Mouse (Mus musculus) cerebellum, adult 11 months (tissue): Measurements from ENCODE around the gene Gng13.
A peak's percentile ranks its signal among the peaks of the same experiment; 100 is the strongest.

Experiments
- DNase-seq: peaks from one replicate; pipeline ENCODE4 v3.0.0; 2022

The Gng13 gene

DNA sequence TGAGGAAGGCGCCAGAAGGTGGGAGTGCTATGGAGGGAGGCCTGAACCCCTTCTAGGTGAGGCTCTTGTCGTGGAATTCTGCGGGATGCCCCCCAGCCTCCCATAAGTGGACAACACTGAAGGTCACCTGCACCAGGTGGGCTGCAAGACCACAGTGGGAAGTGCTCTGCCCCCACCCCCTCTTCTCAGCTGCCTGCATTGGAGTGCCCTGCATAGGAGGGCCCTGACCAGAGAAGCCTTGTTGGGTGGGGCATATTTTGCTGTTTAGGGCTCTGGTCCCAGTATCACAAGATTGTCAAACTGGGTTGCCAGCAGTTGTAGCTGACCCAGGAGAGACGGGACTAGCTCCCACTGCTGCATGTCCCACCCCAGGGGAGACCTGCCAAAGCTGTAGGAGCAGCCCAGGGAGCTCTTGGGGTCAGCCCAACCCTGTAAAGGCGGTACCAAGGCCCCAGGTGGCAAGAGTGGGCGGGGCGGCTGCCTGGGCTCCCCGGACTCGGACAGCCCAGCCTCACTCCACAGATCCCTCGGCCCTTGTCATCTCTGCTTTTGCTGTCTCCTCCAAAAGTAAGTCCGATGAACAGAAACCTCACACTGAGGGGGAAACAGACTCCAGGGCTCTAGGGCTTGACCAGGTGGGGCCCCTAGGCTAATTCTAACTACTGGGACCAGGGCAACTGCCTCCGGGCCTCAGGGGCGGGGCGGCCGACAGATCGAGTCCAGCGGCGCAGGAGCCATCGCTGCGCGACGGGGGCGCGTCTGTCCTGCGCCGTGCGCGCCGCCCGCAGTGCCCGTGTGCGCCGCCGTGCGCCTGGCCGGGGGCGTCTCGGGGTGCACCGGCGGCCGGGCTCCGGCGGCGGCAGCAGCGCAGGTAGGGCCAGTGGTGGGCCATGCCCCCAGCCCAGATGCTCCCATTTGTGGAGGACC lies at the start of gene Gng13:
Gene Gng13, plus strand, starts transcription at position 461 of the 927 bp plus-strand sequence.
- DNase-seq = no peak

- no peak for DNase-seq
These were observed 48.4 kb upstream of the Gng13 start for GRCm38 (mm10) chr17:25668481-25669055.

- DNase-seq = no peak
These were observed 44.0 kb upstream of the Gng13 start for GRCm38 (mm10) chr17:25672982-25673381.

- DNase-seq = no peak
These were observed 39.0 kb upstream of the Gng13 start for GRCm38 (mm10) chr17:25677969-25678368.

DNA sequence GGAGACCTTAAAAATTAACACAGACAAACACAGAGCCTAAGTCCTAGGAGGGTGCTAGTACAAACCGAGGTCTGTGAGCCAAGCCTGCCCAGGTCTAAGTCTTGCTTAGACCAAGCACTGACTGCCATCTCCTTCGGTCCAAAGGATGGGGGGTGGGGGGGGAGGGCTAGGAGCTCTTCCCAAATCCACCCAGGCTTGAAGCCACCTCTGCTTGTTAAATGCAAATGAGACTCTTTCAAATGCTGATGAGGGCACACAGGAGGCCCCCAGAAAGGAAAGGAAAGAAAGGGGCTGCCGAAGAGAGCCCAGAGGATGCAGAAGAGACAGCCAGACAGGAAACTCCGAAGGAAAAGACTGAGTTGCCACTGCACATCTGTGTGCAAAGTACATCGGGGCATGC lies 37.2 kb upstream of the Gng13 start:
- no peak for DNase-seq

GRCm38 (mm10) chr17:25681636-25682035 lies 35.3 kb upstream of the Gng13 start:
- DNase-seq = no peak

- no peak for DNase-seq
These were observed 30.6 kb upstream of the Gng13 start for GRCm38 (mm10) chr17:25686323-25686722.

DNA sequence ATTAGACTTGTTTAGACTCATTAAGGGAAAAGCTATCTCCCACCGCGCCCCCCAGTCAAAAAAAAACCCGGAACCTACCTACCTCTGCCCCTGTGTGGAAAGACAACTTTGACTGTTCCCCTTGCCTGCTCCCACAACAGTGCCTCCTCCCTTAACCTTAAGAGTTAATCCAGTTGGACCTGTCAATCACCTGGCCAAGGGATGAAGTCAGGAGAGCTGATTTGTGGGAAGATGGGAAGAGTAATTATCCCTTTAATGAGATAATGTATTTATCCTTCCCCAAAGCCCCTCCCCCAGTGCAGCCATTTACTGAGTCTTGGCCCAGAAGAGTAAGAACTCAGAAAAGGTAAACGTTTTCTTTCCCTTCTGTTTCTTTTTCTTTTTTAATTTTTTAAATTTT lies 28.0 kb upstream of the Gng13 start:
- DNase-seq = no peak

DNA sequence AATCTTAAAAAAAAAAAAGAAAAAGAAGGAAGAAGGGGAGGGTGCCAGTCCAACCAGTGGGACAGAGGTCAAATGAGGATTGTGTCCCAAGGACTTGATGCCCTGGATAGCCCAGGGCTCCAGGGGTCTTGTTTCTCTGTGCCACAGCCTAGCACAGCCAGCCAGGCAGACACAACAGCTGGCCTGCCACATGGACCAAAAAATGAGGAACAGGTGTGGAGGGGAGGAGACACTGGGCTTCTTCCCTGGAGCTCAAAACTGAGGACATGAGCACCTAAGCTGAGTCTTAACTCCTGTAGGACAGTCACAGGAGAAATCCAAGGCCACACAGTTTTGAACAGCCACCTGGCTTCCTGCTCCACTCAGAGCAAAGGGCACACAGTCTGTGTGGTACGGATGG lies 20.7 kb upstream of the Gng13 start:
- no peak for DNase-seq

DNA sequence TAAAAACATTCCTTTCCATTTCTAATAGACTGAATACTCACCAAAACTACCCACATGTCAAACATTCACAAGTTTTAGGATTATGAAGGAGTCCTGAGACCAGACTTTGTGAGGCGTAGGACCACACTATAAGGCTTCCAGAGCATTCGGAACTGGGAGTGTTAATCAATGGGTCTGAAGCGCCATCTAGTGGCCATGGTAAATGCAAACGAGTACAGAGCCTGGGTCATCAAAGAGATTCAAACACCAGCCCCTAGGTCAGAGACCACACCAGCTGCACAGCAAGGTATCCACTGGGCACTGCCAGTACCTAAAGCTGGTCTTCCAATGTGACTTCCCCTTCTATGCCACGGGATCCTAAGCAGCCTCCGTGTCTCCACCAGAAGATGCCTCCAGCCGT lies 18.5 kb upstream of the Gng13 start:
- DNase-seq = peak; percentile 59

DNA sequence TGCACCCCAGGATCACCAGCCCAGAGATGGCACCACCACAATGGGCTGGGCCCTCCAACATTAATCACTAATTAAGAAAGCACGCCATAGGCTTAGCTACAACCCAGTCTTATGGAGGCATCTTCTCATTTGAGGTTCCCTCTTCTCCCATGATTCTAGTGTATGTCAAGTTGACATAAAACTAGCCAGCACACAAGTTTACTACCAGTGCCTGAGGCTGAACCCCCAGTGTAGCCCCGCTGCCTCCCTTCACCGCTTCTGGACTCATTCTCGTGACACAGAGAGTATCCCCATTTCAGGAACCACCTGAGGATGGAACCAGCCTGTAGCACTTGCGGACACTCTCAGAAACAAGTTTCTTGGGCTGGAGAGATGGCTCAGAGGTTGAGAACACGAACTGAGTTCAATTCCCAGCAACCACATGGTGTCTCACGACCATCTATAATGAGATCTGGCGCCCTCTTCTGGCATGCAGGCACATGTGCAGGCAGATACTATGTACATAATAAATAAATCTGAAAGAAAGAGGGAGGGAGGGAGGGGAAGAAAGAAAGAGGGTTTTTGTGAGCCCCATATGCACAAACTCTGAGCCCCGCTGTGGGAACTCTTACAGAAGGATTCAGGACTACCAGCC lies 16.0 kb upstream of the Gng13 start:
- DNase-seq = no peak

- no peak for DNase-seq
These were observed 7.0 kb upstream of the Gng13 start for GRCm38 (mm10) chr17:25709994-25710393.

DNA sequence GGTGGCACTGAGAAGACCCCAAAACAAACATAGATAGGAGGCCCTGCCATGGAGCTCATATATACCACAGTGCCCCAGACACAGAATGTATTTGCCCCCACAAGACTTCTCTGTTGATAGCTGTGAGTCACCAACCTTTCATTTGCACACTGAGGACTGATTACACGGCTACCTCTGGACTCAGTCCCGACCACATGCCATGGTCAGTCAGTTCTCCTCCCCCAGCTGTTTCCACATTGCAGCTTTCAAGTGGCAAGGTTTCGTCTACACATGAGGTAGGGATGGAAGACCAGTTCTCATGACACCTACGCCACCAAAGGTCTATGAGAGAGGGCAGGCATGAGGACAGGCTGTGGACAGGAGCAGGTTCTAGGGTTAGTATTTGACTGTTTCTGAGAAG lies 5.8 kb upstream of the Gng13 start:
- no peak for DNase-seq

DNA sequence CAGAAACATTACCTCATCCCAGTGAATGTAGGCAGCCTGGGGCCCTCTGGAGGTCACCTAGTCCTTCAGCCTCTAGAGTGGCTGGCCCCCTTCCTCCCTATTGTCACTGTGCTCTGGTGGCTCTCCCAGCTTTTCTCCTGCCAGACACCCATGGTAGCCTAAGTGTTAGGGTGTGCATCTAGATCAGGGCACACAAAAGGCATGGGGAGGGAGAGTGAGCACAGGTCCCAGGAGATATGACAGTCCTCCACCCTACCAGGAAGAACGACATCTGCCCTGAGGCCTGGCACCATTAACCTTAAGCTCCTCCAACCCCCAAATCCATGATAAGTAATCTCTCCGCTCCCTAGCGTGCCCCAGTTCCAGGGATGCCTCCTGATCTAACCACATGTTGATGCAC lies 1.3 kb upstream of the Gng13 start:
- no peak for DNase-seq

GRCm38 (mm10) chr17:25716130-25716529 lies 841 bp upstream of the Gng13 start:
- DNase-seq = no peak

DNA sequence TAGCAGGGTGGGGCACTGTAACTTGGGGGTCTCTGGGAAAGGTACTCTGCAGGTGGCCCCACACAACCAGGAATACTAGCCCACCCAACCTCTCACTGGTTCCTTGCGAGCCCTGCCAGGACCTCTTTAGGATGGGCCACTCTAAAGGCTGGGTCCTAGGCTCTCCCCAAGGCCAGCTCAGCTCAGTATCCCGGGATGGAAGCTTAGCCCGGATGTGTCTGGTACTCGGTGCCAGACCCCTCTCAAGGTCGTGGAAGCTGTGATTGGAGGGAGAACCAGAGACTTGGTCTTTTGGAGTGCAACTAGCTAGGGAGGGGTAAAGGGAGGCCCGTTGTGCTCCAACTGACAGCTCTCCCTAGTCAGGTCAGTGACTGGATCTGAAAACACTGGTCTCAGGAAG lies 720 bp downstream of the Gng13 start:
- DNase-seq = no peak

DNA sequence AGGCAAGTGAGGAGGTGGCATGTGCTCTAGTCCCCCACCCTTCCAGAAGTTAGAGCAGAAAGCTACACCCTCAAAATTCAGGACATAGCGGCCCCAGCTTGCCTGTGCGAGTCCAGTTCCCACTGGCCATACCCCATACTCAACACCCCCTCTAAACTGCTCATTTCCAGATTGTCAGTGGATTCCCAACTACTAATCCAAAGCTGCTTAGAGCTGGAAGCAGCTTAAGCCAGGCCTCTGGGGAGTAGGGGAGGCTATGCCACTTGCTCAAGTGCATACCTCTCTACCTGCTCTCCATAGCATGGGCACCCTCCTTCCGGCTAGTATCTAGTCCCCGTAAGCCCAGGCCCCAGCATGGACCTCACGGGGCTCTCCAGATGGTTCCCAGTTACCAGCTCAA lies 4.5 kb downstream of the Gng13 start:
- DNase-seq = no peak

- DNase-seq = no peak
These were observed 6.5 kb downstream of the Gng13 start for GRCm38 (mm10) chr17:25723470-25723869.

GRCm38 (mm10) chr17:25723919-25724318 lies 6.9 kb downstream of the Gng13 start:
- DNase-seq = no peak

DNA sequence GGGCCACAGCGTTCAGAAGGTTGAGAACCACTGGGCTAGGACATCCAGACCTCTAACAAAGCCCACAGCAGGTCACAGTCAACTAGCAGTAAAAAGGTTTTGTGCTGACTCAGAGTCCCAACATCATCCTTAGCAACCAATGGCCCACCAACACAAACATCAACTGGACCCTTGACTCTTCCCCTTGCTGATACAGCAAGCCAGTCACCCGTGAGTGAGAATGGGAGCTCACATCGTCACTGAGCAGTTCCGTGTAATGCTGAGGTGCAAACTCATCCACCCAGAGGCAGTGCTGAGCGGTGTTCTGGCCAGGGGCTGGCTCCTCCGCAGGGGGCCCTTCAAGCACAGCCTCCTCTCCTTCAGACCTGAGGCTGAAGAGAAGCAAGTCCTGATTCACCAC lies 8.3 kb downstream of the Gng13 start:
- no peak for DNase-seq

DNA sequence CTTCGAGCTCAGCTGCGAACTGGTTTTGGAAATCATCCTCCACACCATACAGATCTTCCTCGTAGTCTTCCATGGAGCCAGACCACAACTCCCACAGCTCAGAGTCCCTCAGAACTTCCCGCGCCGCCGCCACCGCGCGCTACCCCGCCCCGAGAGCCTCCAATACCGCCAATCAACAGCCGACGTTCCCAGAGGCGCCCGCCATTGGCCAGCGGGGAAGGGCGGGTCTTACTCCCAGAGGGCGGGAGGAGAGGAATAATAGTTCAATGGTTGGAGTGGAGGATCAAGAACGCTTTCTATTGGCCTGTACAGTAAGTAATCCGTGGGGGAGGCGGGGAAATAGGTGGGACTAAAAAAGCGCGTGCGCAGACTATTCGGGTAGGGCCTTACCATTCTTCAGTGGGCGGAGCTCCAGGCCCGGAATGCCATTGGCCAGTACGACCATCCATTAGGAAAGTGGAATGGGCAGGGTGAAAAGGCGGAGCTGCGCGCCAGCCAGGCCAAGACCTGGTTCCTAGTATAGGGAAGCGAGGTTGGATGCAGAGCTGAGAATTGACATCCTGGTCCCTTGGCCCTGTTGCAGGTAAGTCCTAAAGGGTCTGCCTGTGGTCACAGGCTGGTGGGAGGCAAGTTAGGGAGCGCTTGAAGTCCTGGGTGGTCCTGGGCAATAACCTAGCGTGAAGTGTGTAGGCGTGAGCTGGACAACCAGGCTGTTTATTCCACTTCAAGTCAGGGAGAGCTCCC lies 10.5 kb downstream of the Gng13 start, which contains the start of the genes Chtf18 and Rpusd1:
Gene Chtf18, minus strand, starts transcription at position 155 of the 744 bp plus-strand sequence.
Gene Rpusd1, plus strand, starts transcription at position 406 of the 744 bp plus-strand sequence.
- DNase-seq = peak; percentile 100

- DNase-seq = no peak
These were observed 11.0 kb downstream of the Gng13 start for GRCm38 (mm10) chr17:25728009-25728270.

DNA sequence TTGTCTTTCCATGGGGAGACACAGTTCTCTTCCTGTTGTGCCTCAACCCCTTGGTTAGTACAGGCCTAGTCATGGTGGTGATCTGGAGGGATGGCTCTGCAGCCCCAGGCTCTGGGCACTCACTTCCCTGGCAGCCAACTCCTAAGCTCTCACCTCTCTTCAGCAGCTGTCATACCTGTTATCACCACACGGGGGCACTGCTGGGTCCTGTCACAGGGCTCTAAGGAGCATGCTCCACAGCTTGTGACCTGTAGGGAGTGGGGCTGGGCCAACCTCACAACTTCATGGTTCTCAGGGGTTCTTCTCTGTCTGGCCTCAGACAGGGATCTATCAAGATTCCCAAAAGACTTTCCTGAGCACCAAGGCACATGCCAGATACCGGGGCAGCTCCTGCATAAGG lies 15.1 kb downstream of the Gng13 start:
- peak; percentile 74 for DNase-seq
